Mouse (Mus musculus) kidney, postnatal 25 days (tissue): ENCODE data around the gene Dnm3.

Experiments
- DNase-seq, 2 experiments: peaks; one replicate each; pipeline ENCODE4 v3.0.0; 2021; ENCODE audit warnings: mixed read lengths in 2 of 2

The Dnm3 gene

GRCm38 (mm10) chr1:162053186-162053585, 424.6 kb downstream of the Dnm3 start:
- no peak for DNase-seq

- DNase-seq = no peak
These were observed 425.1 kb downstream of the Dnm3 start for GRCm38 (mm10) chr1:162052755-162053154.

DNA sequence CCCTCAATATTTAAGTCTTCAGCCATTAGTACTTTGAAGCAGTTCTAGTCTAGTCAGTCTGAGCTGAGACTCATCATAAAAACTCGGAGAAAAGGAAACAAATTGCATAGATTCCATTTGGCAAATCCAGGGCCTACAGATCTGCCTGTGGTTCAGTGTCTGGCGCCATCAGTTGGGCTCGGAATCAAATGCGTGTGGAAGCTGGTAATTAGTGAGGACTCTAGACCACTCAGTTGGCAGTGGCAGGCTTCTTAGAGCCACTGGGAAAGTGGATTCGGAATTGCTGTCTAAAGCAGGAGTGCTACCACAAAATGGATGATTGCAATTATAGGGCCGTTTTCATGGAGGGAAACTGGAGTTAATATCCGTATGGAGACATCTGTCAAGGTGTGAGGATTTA, 425.7 kb downstream of the Dnm3 start:
- no peak for DNase-seq

GRCm38 (mm10) chr1:162051710-162052109, 426.1 kb downstream of the Dnm3 start:
- no peak for DNase-seq

GRCm38 (mm10) chr1:162047673-162048072, 430.2 kb downstream of the Dnm3 start:
- DNase-seq = no peak

- no peak for DNase-seq
These were observed 433.8 kb downstream of the Dnm3 start for GRCm38 (mm10) chr1:162043788-162044717.

DNA sequence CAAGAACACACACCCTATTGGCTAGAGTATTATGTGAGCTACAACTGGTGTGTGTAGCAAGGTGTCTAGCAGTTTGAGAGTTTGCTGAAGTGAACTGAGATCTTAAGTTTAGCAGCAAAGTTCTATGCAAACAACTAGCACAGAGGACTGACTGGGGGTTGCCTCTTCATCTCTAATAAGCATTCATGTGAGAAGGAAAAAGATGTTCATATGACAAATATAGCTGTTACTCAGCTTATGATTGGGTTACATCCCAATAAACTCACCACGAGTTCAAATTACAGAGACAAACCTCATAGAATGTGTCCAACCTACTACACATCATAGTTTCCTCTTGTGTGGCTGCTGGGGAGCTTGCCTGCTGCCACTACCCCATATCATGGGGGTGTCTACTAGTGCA, 434.6 kb downstream of the Dnm3 start:
- no peak for DNase-seq

- DNase-seq = no peak
These were observed 435.4 kb downstream of the Dnm3 start for GRCm38 (mm10) chr1:162042384-162042783.

DNA sequence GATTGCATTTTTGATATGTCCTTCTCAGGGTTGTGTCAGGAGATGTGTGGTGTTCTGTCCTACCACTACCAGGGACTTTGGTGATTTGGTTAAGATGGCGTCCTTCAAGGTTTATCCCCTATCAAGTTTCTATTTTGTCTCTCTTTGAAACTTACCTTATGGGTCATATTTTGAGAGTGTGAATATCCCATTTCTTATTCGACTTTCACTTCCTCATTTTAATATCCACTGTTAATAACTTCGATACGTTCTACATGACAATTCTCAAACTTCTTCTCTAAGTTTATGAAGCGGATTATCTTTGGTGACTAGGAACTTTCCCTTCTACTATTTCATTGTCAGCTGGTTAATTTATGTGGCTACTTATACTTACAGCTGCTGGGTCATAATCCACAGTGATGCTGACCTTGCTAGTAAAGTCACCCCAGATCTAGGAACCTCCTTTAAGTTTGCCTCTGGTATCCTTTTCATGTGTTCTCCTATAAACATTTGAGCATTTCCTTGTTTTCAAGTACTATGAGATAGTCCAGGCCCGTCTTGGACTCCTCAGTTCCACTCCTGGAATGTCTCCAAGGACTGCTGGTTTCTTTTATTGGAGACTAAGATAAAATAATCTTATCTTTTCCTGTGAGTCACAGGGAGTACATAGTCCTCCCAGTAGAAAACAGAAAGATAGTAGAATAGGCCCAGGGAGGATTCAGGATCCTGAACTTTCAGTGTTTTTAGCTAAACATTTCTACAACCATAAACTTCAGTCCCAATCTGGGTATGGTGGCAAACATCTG, 437.2 kb downstream of the Dnm3 start:
- peak; percentile 37 to 50 for DNase-seq

DNA sequence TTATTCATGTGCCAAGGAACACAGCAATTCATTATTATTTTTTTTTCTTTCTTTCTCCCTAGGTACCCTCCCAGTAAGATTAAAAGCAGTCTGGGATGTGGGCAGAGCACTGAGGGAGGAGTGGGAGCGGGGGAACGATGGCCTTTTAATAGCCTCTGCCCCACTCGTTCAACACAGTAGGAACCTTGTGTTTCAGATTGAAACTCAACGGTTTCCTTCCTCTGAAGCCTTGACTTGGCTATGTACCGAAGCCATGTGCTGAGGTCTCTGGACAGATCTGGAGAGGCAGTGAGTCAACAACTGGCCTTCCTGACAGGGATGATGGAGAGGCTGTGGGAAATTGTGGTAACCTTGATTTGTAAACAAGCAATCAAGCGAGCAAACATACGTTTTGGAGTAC, 438.0 kb downstream of the Dnm3 start:
- peak; percentile 29 to 62 for DNase-seq

GRCm38 (mm10) chr1:162039011-162039595, 438.7 kb downstream of the Dnm3 start:
- peak in 1 of 2 experiments; percentile 31 for DNase-seq

GRCm38 (mm10) chr1:162038431-162038830, 439.4 kb downstream of the Dnm3 start:
- DNase-seq = peak in 1 of 2 experiments; percentile 12

DNA sequence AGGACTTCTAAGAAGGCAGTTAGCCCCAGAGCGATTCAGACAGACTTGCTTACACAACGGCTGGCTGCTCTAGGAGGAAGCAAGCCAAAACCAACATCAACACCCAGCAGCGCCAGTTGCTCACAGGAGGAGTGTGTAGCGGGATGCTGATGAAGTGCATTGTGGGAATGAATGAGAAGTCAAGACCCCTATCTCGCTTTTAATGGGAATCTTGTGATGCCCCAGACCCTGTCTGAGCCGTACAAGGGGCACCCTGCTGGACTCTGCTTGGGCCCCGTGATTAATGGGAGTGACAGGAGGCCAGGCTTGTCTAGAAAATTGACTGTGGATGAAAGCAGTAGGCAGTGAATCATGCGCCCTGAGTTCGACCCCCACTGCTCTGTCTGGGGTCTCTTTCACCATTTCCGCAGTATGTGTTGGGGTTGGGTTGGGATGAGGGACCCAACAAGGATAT, 439.8 kb downstream of the Dnm3 start:
- peak; percentile 50 to 77 for DNase-seq

DNA sequence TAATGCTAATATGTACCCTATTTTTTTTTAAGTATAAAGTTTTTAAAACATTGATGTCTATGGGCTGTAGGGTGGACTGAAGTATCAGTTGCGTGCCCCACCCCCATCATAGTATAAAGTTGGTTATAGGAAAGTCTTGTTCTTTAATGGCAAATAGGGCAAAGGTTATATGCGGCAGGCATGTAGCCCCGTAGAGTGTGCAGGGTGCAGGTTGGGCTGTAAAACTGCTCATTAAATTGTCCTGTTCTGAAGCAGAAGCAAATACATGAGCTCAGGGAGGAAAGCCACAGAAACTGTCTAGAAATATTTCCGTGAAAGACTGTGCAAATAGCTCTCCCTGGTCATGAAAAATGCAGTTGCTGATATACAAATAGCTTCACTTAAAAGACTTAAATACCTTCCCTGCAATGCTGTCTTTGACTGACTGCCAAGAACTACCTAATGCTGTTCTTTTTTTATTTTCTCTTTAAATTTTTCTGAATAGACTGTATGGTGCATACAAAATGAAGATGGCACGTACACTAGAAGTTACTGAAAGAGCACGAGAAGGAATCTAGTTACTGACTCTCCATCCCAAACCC, 440.6 kb downstream of the Dnm3 start:
- DNase-seq = no peak

DNA sequence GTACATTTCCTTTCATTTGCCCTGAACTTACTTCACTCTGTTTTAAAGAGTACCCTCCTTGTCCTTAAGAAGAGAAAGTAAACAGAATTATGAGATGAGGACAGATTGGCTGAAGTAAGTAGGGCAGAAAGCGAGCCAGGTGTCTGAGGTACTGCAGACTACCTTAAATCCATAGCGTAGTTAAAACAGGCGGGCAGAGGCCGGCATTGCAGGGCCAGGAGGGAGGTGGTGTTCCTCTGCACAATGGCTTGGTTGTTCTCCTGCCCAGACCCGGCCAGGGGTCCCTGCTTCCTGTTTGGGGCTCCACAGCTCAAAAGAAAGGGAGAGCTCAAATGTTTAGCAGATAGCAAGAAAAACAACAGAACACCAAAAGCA, 441.4 kb downstream of the Dnm3 start:
- DNase-seq = no peak

DNA sequence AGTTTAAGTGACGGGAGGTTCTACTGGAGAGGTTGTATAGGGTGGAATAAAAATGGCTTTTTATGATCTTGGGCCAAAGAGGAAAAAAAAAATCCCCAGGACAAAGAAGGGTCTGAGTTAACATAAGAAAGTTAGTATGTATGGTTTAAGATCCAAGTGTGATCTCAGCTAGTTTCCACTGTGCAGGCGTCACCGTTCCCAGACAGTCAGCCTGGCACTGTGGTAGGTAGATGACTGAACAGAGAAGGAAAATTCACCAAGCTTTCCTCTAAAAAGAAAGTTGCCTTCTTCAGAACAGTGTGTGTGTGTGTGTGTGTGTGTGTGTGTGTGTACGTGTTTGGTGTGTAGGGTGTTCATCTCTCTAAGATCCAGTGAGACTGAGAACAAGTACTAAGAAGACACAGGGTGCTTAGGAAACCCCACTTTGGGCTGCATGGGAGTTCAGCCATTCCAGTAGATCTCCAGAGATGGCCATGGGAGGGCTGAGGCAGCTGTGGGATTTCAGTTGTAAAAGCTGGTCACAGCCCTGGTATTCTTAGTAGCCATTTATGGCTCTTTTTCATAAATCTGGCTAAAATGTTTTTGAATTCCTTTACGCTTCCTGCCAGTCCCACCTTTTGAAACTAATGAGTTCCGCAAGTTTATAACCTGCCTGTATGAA, 441.9 kb downstream of the Dnm3 start:
- DNase-seq = no peak

GRCm38 (mm10) chr1:162023681-162024270, 454.1 kb downstream of the Dnm3 start:
- DNase-seq = no peak

GRCm38 (mm10) chr1:162020766-162021165, 457.1 kb downstream of the Dnm3 start:
- DNase-seq = no peak

DNA sequence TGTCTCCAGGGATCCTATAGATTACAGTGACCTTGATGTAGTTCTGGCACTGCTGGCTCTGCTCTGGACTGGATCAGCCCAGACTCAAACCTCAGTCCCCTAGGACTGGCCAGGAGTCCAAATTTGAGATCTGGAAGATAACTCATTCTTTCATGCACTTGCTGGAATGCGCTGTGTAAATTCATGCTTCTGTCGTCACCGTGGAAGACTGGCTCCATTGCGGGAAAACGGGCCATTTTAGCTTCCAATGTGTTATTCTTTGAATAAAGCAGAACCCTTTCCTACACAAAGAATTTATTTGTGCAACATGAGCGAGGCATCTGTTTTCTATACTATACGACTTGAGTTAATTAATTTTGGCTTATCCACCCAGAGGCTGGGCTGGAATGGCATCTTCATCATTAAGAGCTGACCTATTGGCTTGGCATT, 457.5 kb downstream of the Dnm3 start:
- DNase-seq = no peak

DNA sequence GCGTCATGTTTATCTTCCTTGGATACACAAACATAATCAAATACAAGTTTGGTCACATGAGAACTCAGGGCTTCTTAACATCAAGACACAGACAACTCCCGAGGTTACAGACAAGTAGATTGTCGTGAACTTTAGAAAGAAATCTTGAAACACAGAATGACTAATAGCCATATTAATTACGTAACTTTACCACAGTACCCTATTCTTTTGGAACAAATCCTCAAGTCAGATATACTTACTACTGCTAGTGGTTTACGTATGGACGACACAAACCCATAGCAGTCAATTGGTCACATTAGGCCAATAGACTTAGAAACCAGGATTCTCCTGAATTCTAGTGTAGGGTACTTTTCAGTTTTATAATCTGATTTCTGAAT, 459.2 kb downstream of the Dnm3 start:
- DNase-seq = no peak

DNA sequence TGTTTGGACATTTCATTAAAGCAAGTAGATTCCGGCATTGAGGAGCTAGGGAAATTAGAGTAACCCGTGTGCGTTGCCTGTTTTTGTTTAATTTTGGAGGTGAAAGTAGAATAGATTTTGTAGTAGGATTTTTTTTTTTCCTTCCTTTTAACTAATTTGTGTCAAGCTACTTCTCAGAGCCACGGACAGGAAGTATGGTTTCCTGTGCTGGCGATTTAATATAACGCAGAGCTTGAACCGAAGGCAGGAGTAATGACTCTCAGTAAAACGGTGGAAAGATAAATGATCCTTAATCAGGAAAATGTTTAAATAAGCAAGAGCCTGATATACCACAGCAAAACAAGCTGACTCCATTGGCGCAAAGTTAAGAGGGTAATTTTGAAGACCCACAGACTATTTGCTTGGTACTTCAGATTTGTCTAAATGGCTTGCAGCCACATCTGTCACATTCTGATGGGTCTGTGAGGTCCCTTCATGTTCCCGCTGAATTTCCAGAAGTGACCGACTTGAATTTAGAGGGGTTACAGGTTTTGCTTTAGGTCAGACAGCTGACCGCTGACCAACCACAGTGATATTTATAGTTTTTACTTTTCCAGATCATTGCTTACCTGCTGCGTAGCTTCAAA, 459.7 kb downstream of the Dnm3 start:
- no peak for DNase-seq

DNA sequence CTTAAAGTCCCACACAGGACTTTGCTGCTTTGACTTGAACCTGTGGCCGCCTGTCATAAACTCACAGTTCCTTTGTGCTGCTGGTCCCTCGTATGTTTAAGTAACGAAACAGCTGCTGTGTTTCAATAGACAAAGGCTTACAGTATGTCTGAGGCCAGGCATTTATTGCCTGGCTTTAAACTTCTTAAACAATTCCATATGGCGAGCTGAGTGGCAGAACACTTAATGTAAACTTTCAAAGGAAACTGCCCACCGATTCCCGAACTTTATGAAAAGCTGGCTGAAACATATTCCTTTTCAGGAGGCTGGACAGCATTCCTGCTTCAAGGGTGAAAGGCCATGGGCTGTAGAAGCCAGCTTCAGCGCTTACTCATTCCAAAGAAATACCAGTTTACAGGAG, 460.9 kb downstream of the Dnm3 start:
- DNase-seq = no peak
